Mouse (Mus musculus): ENCODE results near the gene P2ry2.

P2ry2 gene

GRCm38 (mm10) chr7:100984452-100985395, 27.9 kb downstream of the P2ry2 start:
- no peak for DNase-seq (ENCODE audit: low spot score in 2 of 2)

GRCm38 (mm10) chr7:100979175-100979574, 33.5 kb downstream of the P2ry2 start:
- DNase-seq (ENCODE audit: low spot score in 2 of 2) = no peak

- DNase-seq (ENCODE audit: low spot score in 2 of 2) = no peak
These were observed 34.5 kb downstream of the P2ry2 start for GRCm38 (mm10) chr7:100978171-100978570.

- no peak for DNase-seq (ENCODE audit: low spot score in 2 of 2)
These were observed 38.3 kb downstream of the P2ry2 start, which contains the start of gene P2ry6 for GRCm38 (mm10) chr7:100974135-100974903. Gene P2ry6, minus strand, starts transcription at chr7:100974649.

- DNase-seq (ENCODE audit: low spot score in 2 of 2) = no peak
These were observed 39.8 kb downstream of the P2ry2 start for GRCm38 (mm10) chr7:100972875-100973274.

- DNase-seq (ENCODE audit: low spot score in 2 of 2) = no peak
These were observed 43.6 kb downstream of the P2ry2 start for GRCm38 (mm10) chr7:100968874-100969659.

GRCm38 (mm10) chr7:100968376-100968775, 44.3 kb downstream of the P2ry2 start:
- no peak for DNase-seq (ENCODE audit: low spot score in 2 of 2)

- no peak for DNase-seq (ENCODE audit: low spot score in 2 of 2)
These were observed 44.8 kb downstream of the P2ry2 start for GRCm38 (mm10) chr7:100967850-100968249.

- DNase-seq (ENCODE audit: low spot score in 2 of 2) = no peak
These were observed 46.7 kb downstream of the P2ry2 start for GRCm38 (mm10) chr7:100966014-100966413.

- DNase-seq (ENCODE audit: low spot score in 2 of 2) = no peak
These were observed 47.6 kb downstream of the P2ry2 start for GRCm38 (mm10) chr7:100965079-100965478.

GRCm38 (mm10) chr7:100964242-100964641, 48.4 kb downstream of the P2ry2 start:
- DNase-seq (ENCODE audit: low spot score in 2 of 2) = no peak

GRCm38 (mm10) chr7:100963381-100963780, 49.3 kb downstream of the P2ry2 start:
- DNase-seq (ENCODE audit: low spot score in 2 of 2) = no peak

- no peak for DNase-seq (ENCODE audit: low spot score in 2 of 2)
These were observed 51.5 kb downstream of the P2ry2 start for GRCm38 (mm10) chr7:100961146-100961545.

- DNase-seq (ENCODE audit: low spot score in 2 of 2) = no peak
These were observed 52.2 kb downstream of the P2ry2 start for GRCm38 (mm10) chr7:100960462-100960861.

GRCm38 (mm10) chr7:100958426-100958825, 54.2 kb downstream of the P2ry2 start:
- peak in 1 of 2 experiments; percentile 26 for DNase-seq (ENCODE audit: low spot score in 2 of 2)

- DNase-seq (ENCODE audit: low spot score in 2 of 2) = no peak
These were observed 60.0 kb downstream of the P2ry2 start for GRCm38 (mm10) chr7:100952686-100953085.

- no peak for DNase-seq (ENCODE audit: low spot score in 2 of 2)
These were observed 60.8 kb downstream of the P2ry2 start for GRCm38 (mm10) chr7:100951903-100952302.

- DNase-seq (ENCODE audit: low spot score in 2 of 2) = peak in 1 of 2 experiments; percentile 9
These were observed 62.1 kb downstream of the P2ry2 start for GRCm38 (mm10) chr7:100950481-100951010.

GRCm38 (mm10) chr7:100950031-100950430, 62.6 kb downstream of the P2ry2 start:
- no peak for DNase-seq (ENCODE audit: low spot score in 2 of 2)
